Mouse (Mus musculus) testis, adult 2 months (tissue): ENCODE measurements around the gene Camta1. TPM values are rescaled to one million over a fixed set of nuclear protein-coding genes. Genes with fewer than 3 reads are reported as not detected.

ENCODE experiments used
- H3K27ac ChIP-seq: fragments of 200-500 bp; 2 replicates; pipeline ENCODE4 v1.5.1; 2012; ENCODE audit warnings: low read depth, low read length; ENCODE audit not compliant: control insufficient read depth, insufficient read depth
- H3K27me3 ChIP-seq: fragments of 200-500 bp; 2 replicates; pipeline ENCODE4 v1.6.1; 2012; ENCODE audit warnings: mild to moderate bottlenecking, low read length, moderate library complexity; ENCODE audit not compliant: control insufficient read depth, insufficient read depth
- H3K36me3 ChIP-seq: fragments of 200-500 bp; 2 replicates; pipeline ENCODE4 v1.6.1; 2012; ENCODE audit warnings: mild to moderate bottlenecking, low read length; ENCODE audit not compliant: control insufficient read depth, insufficient read depth
- H3K4me1 ChIP-seq: fragments of 200-500 bp; 2 replicates; pipeline ENCODE4 v1.6.1; 2012; ENCODE audit warnings: low read length; ENCODE audit not compliant: control insufficient read depth, insufficient read depth
- H3K4me3 ChIP-seq: fragments of 200-500 bp; 2 replicates; pipeline ENCODE4 v1.5.1; 2012; ENCODE audit warnings: low read depth, mild to moderate bottlenecking, low read length, moderate library complexity, mixed read lengths; ENCODE audit not compliant: control insufficient read depth
- CTCF ChIP-seq: fragments of 200-500 bp; IDR thresholded peaks from 2 replicates; pipeline ENCODE4 v1.5.1; 2012; ENCODE audit warnings: low read depth, mild to moderate bottlenecking, inconsistent platforms, low read length, moderate library complexity; ENCODE audit not compliant: control insufficient read depth, insufficient read depth, insufficient replicate concordance
- POLR2A ChIP-seq: fragments of 200-500 bp; IDR thresholded peaks from 2 replicates; pipeline ENCODE4 v1.6.1; 2012; ENCODE audit warnings: low read depth, mild to moderate bottlenecking, inconsistent platforms, low read length, moderate library complexity; ENCODE audit not compliant: control insufficient read depth
- polyA plus RNA-seq: library from polyadenylated mRNA; depleted of rRNA; stranded (reverse); fragments of >200 nt; gene quantifications from 2 replicates; pipeline ENCODE4 v1.2.3, GENCODE M21; 2012; rRNA removed

Gene Camta1
- 13.5 and 15.4 TPM in 2 replicates for polyA plus RNA-seq

- Histone ChIP-seq H3K27me3 (no peaks in the 10 kb centered on the region), H3K4me3 (peak within 1 kb of the TSS; percentile 95), H3K27ac (peak within 1 kb of the TSS; percentile 97), H3K36me3 (no peaks in the 10 kb centered on the region), H3K4me1 (peaks cover 6% of the 10 kb centered on the region)
- no peak for TF ChIP-seq CTCF
- TF ChIP-seq POLR2A = peak; percentile 57
Observed at GRCm38 (mm10) chr4:151861806-151862739, at the start of gene Camta1. TSS of gene Camta1 (minus strand) at chr4:151861876.

GRCm38 (mm10) chr4:151908809-151909208 is 47.1 kb upstream of the Camta1 start:
- Histone ChIP-seq H3K27me3 (no peaks in the 10 kb centered on the region), H3K36me3 (no peaks in the 10 kb centered on the region), H3K4me1 (peaks cover 29% of the 10 kb centered on the region), H3K27ac (no peak overlapping the region), H3K4me3 (no peak overlapping the region)
- TF ChIP-seq POLR2A (no peak), CTCF (no peak)

- Histone ChIP-seq H3K4me1 (peaks cover 33% of the 10 kb centered on the region), H3K36me3 (no peaks in the 10 kb centered on the region), H3K27ac (no peak overlapping the region; the same call in 1 of the 2 replicates), H3K4me3 (peak overlapping the region; percentile 82), H3K27me3 (no peaks in the 10 kb centered on the region)
- TF ChIP-seq CTCF = no peak
- no peak; the same call in 1 of the 2 replicates for TF ChIP-seq POLR2A
Observed at GRCm38 (mm10) chr4:151907577-151908343, 46.1 kb upstream of the Camta1 start.

- Histone ChIP-seq H3K27ac (no peak overlapping the region), H3K4me1 (peaks cover 35% of the 10 kb centered on the region), H3K4me3 (no peak overlapping the region), H3K27me3 (no peaks in the 10 kb centered on the region), H3K36me3 (no peaks in the 10 kb centered on the region)
- TF ChIP-seq CTCF (no peak), POLR2A (no peak)
Observed at GRCm38 (mm10) chr4:151905621-151906020, 43.9 kb upstream of the Camta1 start.

GRCm38 (mm10) chr4:151904098-151904497 is 42.4 kb upstream of the Camta1 start:
- peaks cover 39% of the 10 kb centered on the region for H3K4me1 ChIP-seq
- H3K36me3 ChIP-seq = no peaks in the 10 kb centered on the region
- H3K4me3 ChIP-seq = no peak overlapping the region
- no peaks in the 10 kb centered on the region for H3K27me3 ChIP-seq
- H3K27ac ChIP-seq = peak overlapping the region; percentile 23; the same call in 1 of the 2 replicates
- TF ChIP-seq POLR2A = no peak
- TF ChIP-seq CTCF = no peak

- peaks cover 30% of the 10 kb centered on the region for H3K4me1 ChIP-seq
- H3K4me3 ChIP-seq = no peak overlapping the region
- TF ChIP-seq CTCF = no peak
- no peak for TF ChIP-seq POLR2A
- peak overlapping the region; percentile 54 for H3K27ac ChIP-seq
- H3K36me3 ChIP-seq = no peaks in the 10 kb centered on the region
- H3K27me3 ChIP-seq = no peaks in the 10 kb centered on the region
Observed at GRCm38 (mm10) chr4:151902689-151903241, 41.1 kb upstream of the Camta1 start.

- Histone ChIP-seq H3K27ac (peak overlapping the region; percentile 90), H3K27me3 (no peaks in the 10 kb centered on the region), H3K4me3 (no peak overlapping the region; the same call in 1 of the 2 replicates), H3K36me3 (no peaks in the 10 kb centered on the region), H3K4me1 (peaks cover 27% of the 10 kb centered on the region)
- TF ChIP-seq CTCF (no peak), POLR2A (no peak)
Observed at GRCm38 (mm10) chr4:151902046-151902688, 40.5 kb upstream of the Camta1 start.
